Mouse (Mus musculus) midbrain, embryonic 15.5 days (tissue): ENCODE data around the gene Adgrf5. TPM values are rescaled to one million over a fixed set of nuclear protein-coding genes. Genes with fewer than 3 reads are reported as not detected.
"Not testable (repeated sequence)": the region's sequence is repeated elsewhere in the genome, so short reads cannot be mapped to it uniquely, and the experiment has no call there.

Experiments used
- ATAC-seq: fragments of 200-750 bp; cut with Nextera tagmentation; replicated peaks from 2 replicates; pipeline ENCODE4 v1.8.0; 2017; ENCODE audit warnings: moderate TSS enrichment
- H3K27ac ChIP-seq: fragments of 300-500 bp; sonication (generic); 2 replicates; pipeline ENCODE4 v1.5.1; 2015; ENCODE audit warnings: mild to moderate bottlenecking, inconsistent platforms
- H3K27me3 ChIP-seq: fragments of 300-500 bp; sonication (generic); replicated peaks from 2 replicates; pipeline ENCODE4 v1.6.1; 2015; ENCODE audit warnings: inconsistent platforms
- H3K36me3 ChIP-seq: fragments of 300-500 bp; sonication (generic); replicated peaks from 2 replicates; pipeline ENCODE4 v1.6.1; 2015; ENCODE audit warnings: inconsistent platforms
- H3K4me1 ChIP-seq: fragments of 300-500 bp; sonication (generic); 2 replicates; pipeline ENCODE4 v1.6.1; 2015; ENCODE audit warnings: inconsistent platforms
- H3K4me2 ChIP-seq: fragments of 300-500 bp; sonication (generic); 2 replicates; pipeline ENCODE4 v1.6.1; 2015; ENCODE audit warnings: inconsistent platforms, mild to moderate bottlenecking, moderate library complexity
- H3K4me3 ChIP-seq: fragments of 300-500 bp; sonication (generic); 2 replicates; pipeline ENCODE4 v1.5.1; 2015; ENCODE audit warnings: mild to moderate bottlenecking, inconsistent platforms
- H3K9ac ChIP-seq: fragments of 300-500 bp; sonication (generic); 2 replicates; pipeline ENCODE4 v1.6.1; 2015; ENCODE audit warnings: mild to moderate bottlenecking, inconsistent platforms
- H3K9me3 ChIP-seq: fragments of 300-500 bp; sonication (generic); 2 replicates; pipeline ENCODE4 v1.6.1; 2016; ENCODE audit warnings: inconsistent platforms
- WGBS: fragments of 180-500 bp; shearing (Covaris S2); methylation state at CpG from one replicate; pipeline ENCODE4 v1.1.7; 2015; ENCODE audit warnings: mixed read lengths; 5-methylcytosine and 5-hydroxymethylcytosine counted together
- polyA plus RNA-seq: library from polyadenylated mRNA; unstranded; fragments of >200 nt; fragmentation: Nextera tagmentation; extraction: Ambion mirVana; gene quantifications from 2 replicates; pipeline ENCODE4 v1.2.1, GENCODE M21; 2015

Gene Adgrf5
- 9.6 and 9.9 TPM in 2 replicates for polyA plus RNA-seq

DNA sequence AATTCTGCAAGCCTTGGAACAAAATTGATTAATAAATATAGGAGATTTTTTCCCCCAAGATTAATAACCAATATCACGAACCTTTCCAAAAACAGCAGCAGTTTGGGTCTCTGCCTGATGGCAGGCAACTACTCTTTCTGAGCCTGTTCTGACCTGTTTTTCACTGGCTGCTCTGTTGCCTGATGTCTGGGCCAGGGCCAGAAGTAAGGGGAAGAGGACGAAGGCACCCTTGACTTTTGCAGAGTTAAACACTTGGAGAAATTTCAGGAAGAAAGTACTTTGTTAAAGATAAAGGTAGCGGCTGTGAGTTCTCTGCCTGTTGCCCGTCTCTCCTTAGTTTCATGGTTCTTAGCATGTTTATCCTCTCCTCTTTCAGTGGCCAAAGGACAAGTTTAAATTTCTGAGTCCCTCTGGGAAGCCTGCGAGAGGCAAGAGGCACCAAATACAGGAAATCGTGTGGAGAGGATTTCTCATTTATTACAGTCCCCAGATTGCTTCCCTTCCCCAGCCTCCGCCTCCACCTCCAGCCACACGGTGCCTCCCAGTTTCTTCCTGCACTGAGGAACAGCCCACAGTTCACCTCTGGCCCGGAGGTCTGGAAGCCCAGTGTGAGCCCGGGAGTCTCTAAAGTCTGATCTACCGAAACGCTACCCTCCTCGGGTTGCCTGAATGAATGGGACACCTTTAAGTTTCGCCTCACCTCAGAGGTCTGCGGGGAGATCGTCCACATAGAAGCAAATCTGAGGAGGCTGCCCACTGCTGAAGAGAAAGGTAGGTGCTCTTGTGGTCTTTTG, at the start of gene Adgrf5:
TSS of gene Adgrf5 (plus strand) at position 626 of the 794 bp plus-strand sequence.
- peak within 1 kb of the TSS; percentile 8; the same call in 1 of the 2 replicates for H3K4me3 ChIP-seq
- no peak within 1 kb of the TSS for H3K4me2 ChIP-seq
- ATAC-seq = no peak
- no peaks in the 10 kb centered on the region for H3K9me3 ChIP-seq
- no peak within 1 kb of the TSS for H3K27ac ChIP-seq
- 0 out of 2 replicates have a peak, but pooled peaks cover 4% of the 10 kb centered on the region for H3K4me1 ChIP-seq
- H3K27me3 ChIP-seq = no peaks in the 10 kb centered on the region
- 66% methylated on average over 16 of the region's 16 CpGs for WGBS
- H3K36me3 ChIP-seq = no peaks in the 10 kb centered on the region
- H3K9ac ChIP-seq = no peak within 1 kb of the TSS

DNA sequence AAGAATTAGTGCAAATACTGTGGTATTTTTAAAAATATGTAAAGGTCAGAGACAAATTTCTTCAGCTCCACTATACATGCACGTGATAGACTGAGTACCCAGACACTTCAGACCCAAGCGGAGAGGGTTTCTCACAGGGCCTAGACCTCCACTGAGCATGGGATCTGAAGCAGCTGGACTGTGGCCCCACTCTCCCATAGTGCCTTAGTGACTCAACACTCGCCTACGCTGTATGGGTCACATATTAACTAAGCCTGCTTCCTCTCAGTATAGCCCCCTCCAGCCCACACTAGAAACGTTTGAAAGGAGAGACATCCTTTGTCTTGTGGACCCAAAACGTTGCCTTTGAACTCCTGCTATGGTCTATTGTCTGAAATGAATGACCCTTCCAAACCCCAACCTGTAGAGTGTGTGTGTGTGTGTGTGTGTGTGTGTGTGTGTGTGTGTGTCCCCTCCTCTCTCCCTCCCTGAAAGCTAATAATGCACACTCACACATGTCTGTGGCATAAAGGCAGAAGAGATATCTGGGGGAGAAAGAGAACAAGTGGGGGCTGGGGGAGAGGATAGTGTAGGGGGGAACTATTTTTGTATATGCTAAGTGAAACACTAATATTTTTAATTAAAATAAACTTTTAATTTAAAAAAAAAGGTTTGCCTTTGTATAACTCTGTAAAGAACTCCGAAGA, 34.1 kb upstream of the Adgrf5 start:
- Histone ChIP-seq H3K4me2 (peak overlapping the region; percentile 71; the same call in 1 of the 2 replicates), H3K4me1 (peaks cover 8% of the 10 kb centered on the region), H3K27ac (no peak overlapping the region), H3K36me3 (no peaks in the 10 kb centered on the region), H3K4me3 (no peak overlapping the region), H3K9me3 (no peaks in the 10 kb centered on the region), H3K9ac (no peak overlapping the region), H3K27me3 (no peaks in the 10 kb centered on the region)
- 44% methylated on average over 7 of the region's 7 CpGs for WGBS
- peak; percentile 55; the same call in 1 of the 2 replicates for ATAC-seq

DNA sequence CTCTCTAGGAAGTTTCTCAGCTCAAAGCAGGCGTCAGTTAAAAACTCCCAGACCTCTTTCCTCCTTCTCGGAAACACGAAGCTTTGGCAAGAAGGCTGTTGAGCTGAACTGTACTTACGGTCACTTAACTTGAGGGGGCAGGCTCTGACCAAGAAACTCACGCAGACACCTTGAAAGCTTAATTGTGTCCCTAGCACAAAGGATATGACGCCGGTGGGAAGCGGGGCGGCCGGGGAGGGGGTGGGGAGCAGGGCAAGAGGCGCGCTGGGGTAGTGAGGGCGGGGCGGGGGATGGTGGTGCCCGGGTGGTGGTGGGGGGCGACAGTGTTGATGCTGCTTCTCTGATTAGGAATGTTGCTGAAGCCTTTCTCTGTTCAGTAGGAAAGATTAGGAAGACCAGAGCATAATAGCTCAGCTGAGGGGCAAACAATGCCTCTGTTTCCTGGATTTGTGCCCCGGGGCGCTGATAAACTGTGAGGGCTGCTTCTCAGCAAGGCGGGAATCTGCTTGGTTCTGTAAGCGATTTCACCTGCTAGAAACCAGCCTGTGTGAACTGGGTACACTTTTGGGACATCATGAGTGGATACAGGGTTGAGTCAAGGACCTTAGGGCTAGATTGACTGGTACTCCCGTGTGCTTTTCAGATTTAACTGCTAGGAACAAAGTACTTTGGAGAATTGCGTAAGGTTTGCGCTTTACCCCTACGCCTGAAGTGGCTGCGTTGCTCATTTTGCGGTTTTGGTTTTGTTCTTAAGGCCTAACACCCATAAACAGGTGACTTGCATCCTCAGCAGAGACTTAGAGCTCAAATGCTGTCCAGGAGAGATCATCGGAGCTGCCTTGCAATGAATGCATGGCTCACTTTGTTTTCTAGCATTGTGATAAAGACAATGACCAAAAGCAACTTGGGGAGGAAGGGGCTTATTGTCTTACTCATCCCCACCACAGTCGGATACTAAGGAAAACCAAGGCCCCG, 33.2 kb upstream of the Adgrf5 start:
- peak overlapping the region; percentile 45 for H3K9ac ChIP-seq
- H3K4me3 ChIP-seq = peak overlapping the region; percentile 34
- H3K4me2 ChIP-seq = peak overlapping the region; percentile 71
- H3K4me1 ChIP-seq = peaks cover 8% of the 10 kb centered on the region
- no peaks in the 10 kb centered on the region for H3K36me3 ChIP-seq
- H3K27me3 ChIP-seq = no peaks in the 10 kb centered on the region
- H3K27ac ChIP-seq = peak overlapping the region; percentile 74
- WGBS = 6% methylated on average over 29 of the region's 29 CpGs
- H3K9me3 ChIP-seq = no peaks in the 10 kb centered on the region
- ATAC-seq = peak; percentile 96

DNA sequence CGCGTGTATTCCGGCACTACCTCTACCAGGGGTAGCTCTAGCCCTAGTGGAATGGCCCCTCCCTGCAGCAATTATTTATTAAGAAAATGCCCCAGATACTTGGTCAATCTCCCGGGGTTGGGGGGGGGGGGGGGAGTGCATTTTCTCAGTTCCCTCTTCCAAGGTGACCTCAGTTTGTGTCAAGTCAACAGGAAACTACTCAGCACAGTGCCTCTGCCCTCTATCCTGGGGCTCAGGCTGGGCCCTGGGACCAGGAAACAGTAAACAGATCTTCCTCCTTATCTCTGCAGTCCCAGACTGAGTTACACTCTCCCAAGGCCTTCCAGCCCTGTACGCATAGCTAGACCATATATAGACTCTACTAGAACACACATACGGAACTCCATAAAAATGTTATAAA, 32.4 kb upstream of the Adgrf5 start:
- Histone ChIP-seq H3K4me3 (no peak overlapping the region), H3K9me3 (no peaks in the 10 kb centered on the region), H3K27ac (no peak overlapping the region), H3K4me2 (no peak overlapping the region), H3K36me3 (no peaks in the 10 kb centered on the region), H3K27me3 (no peaks in the 10 kb centered on the region), H3K4me1 (peaks cover 8% of the 10 kb centered on the region), H3K9ac (no peak overlapping the region)
- ATAC-seq = no peak
- WGBS = 70% methylated on average over 6 of the region's 6 CpGs

DNA sequence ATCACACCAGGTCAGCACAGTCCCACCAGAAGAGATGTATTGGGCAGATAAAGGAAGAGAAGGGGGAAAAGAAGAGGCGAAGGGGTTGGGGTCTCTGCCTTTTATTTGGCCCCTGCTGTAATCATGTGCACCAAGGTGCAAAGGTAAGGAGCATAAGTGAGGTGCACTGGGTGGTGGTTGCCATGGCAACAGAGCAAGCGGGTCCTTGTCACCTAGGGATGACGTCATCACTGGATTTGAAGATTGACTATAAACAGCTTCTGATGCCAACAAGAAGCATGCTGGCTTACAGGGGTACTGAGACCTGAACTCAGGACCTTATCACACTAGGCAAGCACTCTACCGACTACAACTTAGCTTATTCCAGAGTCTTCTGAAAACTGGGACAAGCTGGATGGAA, 31.0 kb upstream of the Adgrf5 start:
- H3K4me3 ChIP-seq = no peak overlapping the region
- H3K27ac ChIP-seq = no peak overlapping the region
- no peaks in the 10 kb centered on the region for H3K27me3 ChIP-seq
- H3K4me2 ChIP-seq = no peak overlapping the region
- no peak overlapping the region for H3K9ac ChIP-seq
- no peaks in the 10 kb centered on the region for H3K9me3 ChIP-seq
- H3K4me1 ChIP-seq = peaks cover 8% of the 10 kb centered on the region
- ATAC-seq = no peak
- H3K36me3 ChIP-seq = no peaks in the 10 kb centered on the region
- 86% methylated on average over 4 of the region's 4 CpGs for WGBS

DNA sequence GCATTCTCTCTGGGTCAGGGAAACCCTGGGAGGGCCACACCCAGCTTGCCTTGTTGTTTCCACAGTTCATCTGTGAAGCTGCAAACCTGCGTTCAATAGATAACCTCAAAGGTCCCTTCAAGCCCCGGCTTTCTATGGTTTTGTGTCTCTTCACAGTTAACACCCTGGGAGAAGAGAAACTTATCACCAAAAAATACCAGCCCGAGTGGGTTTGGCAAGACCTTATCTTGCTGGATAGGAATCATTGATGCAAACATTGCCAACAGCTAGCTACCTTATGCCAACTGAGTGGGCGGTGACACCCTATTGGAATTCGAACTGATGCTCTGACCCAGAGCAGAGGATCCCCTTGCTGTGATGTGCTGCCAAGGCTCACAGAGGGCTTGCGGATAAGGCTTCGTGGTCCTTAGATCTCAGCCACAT, 30.5 kb upstream of the Adgrf5 start:
- H3K4me3 ChIP-seq = no peak overlapping the region
- H3K27me3 ChIP-seq = no peaks in the 10 kb centered on the region
- ATAC-seq = no peak
- peaks cover 8% of the 10 kb centered on the region for H3K4me1 ChIP-seq
- no peak overlapping the region for H3K4me2 ChIP-seq
- no peak overlapping the region for H3K9ac ChIP-seq
- H3K36me3 ChIP-seq = no peaks in the 10 kb centered on the region
- no peak overlapping the region for H3K27ac ChIP-seq
- 83% methylated on average over 7 of the region's 7 CpGs for WGBS
- no peaks in the 10 kb centered on the region for H3K9me3 ChIP-seq

DNA sequence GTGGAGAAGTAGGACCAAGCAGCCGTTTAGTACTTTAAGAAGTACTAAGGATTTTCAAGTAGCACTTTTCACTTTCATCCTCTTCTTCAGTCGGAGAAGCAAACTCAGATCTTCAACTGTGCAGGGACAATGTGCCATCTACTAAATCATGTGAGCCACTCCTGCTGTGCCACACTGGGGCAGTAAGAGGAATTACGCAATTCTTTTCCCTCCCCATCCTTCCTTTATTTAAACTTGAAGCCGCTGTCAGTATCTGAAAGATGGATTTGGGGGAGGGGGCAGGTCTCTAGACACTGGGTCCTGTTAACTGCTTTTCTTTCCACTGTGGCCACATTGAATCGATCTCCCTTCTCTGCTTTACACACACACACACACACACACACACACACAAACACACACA, 27.6 kb upstream of the Adgrf5 start:
- H3K27ac ChIP-seq = no peak overlapping the region

DNA sequence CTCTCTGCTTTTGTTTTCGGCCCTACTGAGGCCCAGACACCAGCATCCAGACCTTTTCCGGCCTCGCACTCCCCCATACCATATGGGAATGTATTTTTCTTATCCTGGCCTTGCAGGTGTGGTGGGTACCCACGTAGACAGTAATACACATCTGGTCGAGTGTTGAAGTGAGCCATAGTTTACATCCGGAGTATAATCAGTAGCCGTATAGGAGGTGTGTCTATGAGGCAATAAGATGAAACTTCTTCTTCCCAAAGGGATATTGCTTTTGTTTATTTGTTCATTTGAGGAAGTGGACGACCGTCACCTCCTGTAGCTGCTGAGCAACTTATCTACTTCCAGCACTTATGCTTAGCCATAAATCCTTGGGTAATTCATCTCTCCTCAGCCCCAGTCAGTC, 26.2 kb upstream of the Adgrf5 start:
- Histone ChIP-seq H3K36me3 (no peaks in the 10 kb centered on the region), H3K9me3 (no peaks in the 10 kb centered on the region), H3K4me1 (no peaks in the 10 kb centered on the region), H3K27ac (no peak overlapping the region), H3K4me2 (no peak overlapping the region), H3K9ac (no peak overlapping the region), H3K4me3 (no peak overlapping the region), H3K27me3 (no peaks in the 10 kb centered on the region)
- ATAC-seq = no peak
- WGBS = 84% methylated on average over 9 of the region's 9 CpGs

More for the DNA sequence above, 27.6 kb upstream of the Adgrf5 start:
- H3K9me3 ChIP-seq = no peaks in the 10 kb centered on the region
- no peak overlapping the region for H3K4me3 ChIP-seq
- H3K4me2 ChIP-seq = no peak overlapping the region
- H3K27me3 ChIP-seq = no peaks in the 10 kb centered on the region
- 42% methylated on average over 5 of the region's 5 CpGs for WGBS
- no peaks in the 10 kb centered on the region for H3K4me1 ChIP-seq
- no peak overlapping the region for H3K9ac ChIP-seq
- H3K36me3 ChIP-seq = no peaks in the 10 kb centered on the region
- ATAC-seq = no peak

DNA sequence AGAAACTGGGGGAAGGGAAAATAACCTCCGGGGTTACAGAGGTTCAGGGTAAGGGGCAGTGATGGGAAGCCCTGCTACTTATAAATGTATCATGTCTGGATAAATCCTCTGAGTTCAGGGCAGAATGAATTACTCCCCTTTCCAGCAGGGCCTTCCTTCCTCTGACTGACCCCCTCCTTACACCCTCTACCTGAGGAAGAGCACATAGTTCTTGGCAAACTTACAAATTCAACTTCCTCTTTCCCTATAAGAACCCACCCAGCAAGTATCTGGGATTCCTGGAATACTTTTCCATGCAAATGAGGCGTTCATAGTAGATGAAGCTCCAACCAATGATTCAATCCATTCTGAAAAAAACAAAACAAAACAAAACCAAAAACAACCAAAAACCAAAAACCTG, 22.6 kb upstream of the Adgrf5 start:
- WGBS = 87% methylated on average over 2 of the region's 2 CpGs
- H3K9ac ChIP-seq = no peak overlapping the region
- H3K27ac ChIP-seq = no peak overlapping the region
- no peaks in the 10 kb centered on the region for H3K4me1 ChIP-seq
- H3K27me3 ChIP-seq = no peaks in the 10 kb centered on the region
- no peak overlapping the region for H3K4me2 ChIP-seq
- H3K4me3 ChIP-seq = no peak overlapping the region
- no peaks in the 10 kb centered on the region for H3K9me3 ChIP-seq
- ATAC-seq = no peak
- H3K36me3 ChIP-seq = no peaks in the 10 kb centered on the region

DNA sequence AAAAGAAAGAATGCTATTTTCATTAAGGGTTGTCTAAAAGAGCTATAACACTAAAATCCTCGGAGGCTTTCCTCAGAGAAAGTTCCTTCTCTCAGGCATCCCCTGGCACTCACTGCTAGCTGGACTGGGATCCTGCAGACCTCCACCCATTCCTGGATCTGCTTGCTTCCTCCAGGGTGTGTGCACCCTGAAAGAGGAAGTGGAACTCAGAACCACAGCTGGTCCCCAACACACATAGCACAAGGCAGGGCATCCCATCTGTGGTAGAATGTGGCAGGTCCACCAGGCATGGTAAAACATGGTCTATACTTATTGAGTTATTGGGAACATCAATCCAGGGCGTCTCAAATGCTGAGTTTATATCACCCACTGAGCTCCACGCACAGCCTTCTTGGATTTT, 22.0 kb upstream of the Adgrf5 start:
- no peaks in the 10 kb centered on the region for H3K9me3 ChIP-seq
- ATAC-seq = no peak
- no peak overlapping the region for H3K9ac ChIP-seq
- H3K27ac ChIP-seq = no peak overlapping the region
- no peaks in the 10 kb centered on the region for H3K27me3 ChIP-seq
- WGBS = 83% methylated on average over 3 of the region's 3 CpGs
- H3K36me3 ChIP-seq = no peaks in the 10 kb centered on the region
- no peak overlapping the region for H3K4me2 ChIP-seq
- no peak overlapping the region for H3K4me3 ChIP-seq
- H3K4me1 ChIP-seq = no peaks in the 10 kb centered on the region

DNA sequence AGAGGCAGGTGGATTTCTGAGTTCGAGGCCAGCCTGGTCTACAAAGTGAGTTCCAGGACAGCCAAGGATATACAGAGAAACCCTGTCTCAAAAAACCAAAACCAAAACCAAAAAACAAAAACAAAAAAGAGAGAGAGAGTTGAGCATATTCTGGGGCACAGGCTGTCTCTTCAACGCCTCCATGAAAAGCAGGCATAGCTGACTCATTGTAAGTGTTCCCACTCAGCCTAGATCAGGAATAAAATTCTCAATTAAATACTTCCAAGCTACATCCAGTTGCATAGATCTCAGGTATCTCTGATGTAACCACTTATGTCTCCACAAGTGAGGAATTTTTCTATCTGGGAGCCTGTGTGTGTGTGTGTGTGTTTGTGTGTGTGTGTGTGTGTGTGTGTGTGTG, 13.8 kb upstream of the Adgrf5 start:
- not testable (repeated sequence) for H3K4me3 ChIP-seq, H3K36me3 ChIP-seq, H3K27me3 ChIP-seq, ATAC-seq, H3K9me3 ChIP-seq, H3K4me2 ChIP-seq, H3K4me1 ChIP-seq, H3K27ac ChIP-seq, H3K9ac ChIP-seq
- 94% methylated on average over 2 of the region's 2 CpGs for WGBS
